Mouse (Mus musculus) left cerebral cortex, adult 18-20 months (tissue): ENCODE data around the gene Mecom. TPM values are rescaled to one million over a fixed set of nuclear protein-coding genes. Genes with fewer than 3 reads are reported as not detected.

ENCODE experiments used
- DNase-seq, 2 experiments: peaks; one replicate each; pipeline ENCODE4 v3.0.0; 2021 to 2022; ENCODE audit warnings: low spot score in 2 of 2, mixed read lengths in 1 of 2
- total RNA-seq, 2 experiments: library from RNA; stranded (reverse); gene quantifications; 2 replicates each; pipeline ENCODE4 v1.2.3; 2021

Gene Mecom
- total RNA-seq, 2 experiments from 2014 or later = 3.5 to 4.2 TPM

DNA sequence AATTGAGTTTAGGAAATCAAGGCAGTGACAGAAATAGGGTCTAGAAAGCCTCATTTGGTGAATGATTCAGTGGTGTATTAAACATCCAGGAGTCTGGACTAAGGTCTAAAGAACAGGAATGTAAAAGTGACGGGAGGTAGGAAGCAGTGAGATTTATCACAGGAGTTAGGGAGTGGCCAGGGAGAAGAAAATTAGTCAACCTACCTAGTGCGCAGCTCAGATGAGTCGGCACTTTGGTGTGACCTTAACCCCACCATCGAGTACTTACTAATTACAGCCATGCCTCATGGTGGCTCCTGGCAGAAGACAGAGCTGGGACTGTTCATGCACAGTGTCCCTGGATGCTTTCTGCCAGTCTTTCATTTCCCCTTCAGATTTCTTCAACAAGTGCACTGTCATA, 61.4 kb downstream of the Mecom start:
- no peak for DNase-seq

DNA sequence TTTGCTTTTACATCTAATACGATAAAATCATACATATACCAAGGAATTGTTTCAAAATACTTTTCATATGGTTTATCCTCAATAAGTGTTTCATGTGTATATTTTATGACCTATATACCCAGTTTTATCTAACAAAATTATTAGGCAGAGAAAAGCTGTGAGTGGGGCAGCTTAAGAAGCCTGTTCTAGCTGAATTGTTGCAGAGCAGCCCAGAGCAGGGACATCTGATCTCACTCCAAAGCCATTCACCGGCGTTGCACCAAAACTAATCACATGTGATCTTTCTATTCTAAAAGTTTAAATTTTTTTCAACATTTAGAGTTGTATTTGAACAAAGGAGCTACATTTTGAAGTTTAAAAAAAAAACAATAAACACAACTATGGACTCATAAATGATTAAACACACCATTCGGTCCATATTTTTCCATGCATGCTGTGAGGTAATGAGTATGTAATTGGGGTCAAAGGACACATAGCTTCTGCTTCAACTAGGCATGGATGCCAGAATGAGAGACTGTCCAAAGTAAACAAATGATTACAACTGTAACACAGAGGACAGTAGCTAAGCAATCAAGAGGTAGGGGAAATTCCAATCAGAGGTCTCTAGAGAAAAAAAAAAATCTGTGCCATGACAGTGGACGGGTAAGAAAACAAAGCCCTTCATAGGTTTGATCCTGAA, 64.7 kb downstream of the Mecom start:
- DNase-seq = no peak

DNA sequence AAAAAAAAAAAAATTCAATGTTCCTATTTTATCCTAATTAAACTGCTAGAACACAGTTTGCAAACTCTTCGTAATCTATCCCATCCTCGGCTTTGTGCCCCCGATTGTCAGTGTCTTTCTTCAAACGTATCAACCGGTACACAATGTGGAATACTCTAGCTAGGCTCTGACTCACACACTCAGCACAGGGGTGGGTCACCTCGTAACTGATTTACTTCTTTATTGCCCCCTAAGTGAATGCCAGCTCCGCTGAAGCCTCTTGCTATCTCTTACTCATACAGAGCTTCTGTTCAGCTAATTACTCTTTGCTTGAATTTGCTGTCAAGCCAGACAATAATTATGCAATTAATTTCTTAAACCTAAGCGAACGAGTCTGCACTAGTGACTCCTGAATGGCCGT, 66.1 kb downstream of the Mecom start:
- DNase-seq = no peak

DNA sequence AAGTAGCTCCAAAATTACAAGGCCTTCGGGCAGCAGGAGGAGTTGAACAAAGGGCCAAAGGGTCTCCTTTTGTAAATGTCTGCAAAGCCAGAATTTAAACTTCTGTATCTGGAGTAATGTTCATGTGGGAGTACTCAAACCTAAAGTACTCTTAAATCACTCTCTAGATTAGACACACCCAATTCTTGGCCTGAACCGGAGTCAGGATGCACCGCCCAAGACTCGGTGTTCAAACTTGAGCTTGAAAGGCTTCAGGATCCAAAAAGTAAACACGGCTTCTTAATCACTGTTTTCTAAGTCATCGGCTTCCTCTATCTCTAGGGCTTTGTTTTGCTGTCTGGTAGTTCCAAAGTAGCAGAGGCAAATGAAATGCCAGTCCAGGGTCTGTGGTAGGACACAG, 67.3 kb downstream of the Mecom start:
- DNase-seq = no peak

DNA sequence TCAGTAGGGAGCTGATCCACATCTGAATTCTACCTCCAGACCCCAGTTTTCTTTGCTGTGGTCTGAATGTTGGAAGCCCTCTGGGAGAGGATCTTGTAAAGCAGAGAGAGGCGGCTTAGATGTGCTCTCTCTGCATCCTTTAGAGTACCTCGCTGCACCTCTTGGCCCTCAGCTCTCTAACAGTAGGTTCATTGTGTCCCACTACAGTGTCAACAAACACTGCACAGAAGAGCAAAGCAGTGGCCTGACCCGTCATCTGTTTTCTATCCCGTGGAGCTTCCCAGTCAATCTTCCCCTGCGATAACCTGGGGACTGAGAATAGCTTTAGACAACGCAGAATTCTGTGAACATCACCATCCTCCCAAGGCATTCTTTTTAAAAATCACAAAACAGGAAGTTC, 69.6 kb downstream of the Mecom start:
- DNase-seq = no peak

DNA sequence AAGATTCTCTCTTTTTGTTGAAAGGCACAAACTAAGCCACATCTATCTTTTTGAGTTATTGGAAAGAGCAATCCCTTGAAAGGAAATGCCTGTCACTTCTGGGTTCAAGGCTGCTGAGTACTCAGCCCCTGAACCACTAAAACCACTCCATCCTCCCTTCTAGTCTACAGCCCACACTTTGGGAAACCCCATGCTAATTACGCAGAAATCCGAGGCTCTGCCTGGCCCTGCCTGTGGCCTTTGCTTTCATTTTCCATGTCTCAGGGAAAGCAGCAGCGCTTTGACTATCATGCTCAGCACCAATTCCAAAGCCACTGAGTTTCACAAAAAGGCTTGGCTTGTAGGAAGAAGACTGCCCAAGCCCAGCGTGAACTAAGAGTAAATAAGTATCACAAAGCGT, 70.8 kb downstream of the Mecom start:
- no peak for DNase-seq

DNA sequence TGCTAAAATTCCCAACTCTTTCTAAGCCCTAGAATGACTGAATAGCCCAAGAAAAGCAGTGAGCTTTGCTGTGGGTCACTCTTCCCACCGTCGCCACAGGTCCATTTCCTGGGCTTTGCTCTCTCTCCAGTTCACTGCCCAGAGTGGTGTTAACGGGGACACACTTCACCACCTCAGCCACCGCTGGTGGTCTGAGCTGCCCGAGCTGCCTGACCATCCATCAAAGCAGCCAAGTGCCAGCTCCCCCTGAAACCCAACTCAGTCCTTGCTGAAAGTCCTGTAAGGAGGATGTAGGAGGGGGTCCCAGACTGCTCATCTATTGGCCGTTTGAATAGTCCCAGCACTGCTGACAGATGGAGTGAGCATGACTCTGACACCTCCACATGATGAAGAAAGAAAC, 72.2 kb downstream of the Mecom start:
- no peak for DNase-seq

DNA sequence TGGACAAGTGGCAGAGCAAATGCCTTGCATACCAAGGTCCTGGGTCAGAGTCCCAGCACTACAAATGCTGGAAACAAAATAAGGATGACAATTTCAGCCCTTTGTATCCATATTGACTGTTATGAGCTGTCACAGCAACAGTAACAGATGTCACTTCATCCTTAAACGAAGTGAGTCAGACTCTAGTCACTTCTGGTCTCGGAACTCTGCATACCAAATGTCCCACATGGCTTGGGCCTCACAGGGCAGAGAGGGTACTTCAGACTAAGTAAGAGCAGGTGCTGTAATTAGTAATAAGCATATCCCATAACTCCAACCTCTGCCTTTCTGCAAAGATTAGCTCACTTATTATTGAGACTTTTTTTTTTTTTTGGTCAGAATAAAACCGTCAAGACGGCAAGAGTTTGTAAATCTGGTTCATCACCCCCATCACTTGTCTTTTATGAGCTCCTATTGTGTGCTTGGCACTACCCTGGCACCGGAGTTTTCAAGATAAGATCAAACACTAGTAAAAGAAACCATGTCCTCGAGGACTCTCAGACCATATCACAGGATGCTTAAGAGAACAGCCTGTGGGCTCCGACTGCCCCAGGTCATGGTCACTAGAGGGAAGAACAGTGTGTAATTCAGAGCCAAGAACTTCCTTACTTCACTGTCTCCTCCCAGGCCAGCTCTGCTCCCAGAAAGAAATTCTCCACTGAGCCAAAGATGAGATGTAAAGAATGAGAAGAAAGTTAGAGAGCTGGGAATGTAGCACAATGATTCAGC, 79.6 kb downstream of the Mecom start:
- DNase-seq = no peak

DNA sequence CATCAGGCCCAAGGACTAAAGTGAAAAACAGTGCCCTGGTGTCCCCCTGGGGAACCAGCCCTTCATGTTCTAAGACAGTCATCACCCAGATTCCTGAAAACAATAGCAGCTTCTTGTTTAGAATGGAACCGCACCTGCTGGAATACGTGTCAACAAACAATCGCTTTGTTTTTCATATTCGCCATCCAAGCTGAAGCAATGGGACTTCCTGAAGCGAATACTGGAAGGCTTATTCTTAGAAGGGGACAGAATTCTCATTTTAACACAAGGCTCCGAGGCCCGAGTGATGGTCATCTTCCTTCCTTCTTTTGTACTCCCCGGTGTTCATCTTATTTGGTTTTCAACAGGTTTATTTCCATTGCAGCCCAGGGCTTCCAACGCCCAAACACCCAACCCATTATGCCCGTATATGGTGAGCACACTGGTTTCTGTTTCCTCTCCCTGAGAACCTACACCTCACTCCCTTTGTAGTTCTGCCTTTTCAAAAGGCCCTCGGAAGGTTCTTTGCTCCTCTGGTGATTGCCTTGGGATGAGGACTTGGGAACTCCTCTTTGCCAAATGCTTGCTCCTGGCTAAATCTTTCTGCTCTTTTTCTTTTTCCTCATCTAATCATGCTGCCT, 81.7 kb downstream of the Mecom start:
- no peak for DNase-seq

DNA sequence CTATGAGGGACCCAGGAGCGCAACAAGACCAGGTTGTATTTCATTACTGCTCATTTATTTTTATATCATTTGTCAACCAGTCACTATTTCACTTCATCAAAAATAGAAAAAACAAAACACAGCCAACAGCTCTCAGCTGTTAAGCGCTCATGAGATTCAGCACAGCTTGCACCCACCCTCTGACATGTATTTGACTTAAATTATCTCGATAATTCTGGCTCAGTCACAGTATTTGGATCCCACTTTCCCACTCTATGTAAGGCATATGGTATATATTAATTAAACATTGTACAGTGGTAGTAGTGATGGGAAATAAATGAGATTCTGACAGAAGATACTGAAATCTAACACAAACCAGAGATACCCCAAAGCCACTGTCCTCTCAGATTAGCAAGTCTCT, 83.3 kb downstream of the Mecom start:
- DNase-seq = no peak

DNA sequence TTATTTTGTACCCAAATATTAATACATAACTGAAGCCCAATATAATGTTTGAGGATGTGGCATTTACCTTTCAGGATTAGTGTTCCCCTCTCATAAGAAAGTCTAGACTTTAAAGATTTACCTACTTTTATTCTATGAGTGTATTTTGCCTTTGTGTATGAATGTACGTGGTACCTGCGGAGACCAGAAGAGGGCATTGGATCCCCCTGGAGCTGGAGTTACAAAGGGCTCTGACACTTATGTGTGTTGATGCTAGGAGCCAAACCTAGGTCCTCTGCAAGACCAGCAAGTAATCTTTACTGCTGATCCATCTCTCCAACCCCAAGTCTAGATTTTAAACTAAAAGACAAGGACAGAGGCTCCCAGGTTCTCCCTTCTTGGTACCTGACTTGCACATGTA, 86.0 kb downstream of the Mecom start:
- DNase-seq = no peak

DNA sequence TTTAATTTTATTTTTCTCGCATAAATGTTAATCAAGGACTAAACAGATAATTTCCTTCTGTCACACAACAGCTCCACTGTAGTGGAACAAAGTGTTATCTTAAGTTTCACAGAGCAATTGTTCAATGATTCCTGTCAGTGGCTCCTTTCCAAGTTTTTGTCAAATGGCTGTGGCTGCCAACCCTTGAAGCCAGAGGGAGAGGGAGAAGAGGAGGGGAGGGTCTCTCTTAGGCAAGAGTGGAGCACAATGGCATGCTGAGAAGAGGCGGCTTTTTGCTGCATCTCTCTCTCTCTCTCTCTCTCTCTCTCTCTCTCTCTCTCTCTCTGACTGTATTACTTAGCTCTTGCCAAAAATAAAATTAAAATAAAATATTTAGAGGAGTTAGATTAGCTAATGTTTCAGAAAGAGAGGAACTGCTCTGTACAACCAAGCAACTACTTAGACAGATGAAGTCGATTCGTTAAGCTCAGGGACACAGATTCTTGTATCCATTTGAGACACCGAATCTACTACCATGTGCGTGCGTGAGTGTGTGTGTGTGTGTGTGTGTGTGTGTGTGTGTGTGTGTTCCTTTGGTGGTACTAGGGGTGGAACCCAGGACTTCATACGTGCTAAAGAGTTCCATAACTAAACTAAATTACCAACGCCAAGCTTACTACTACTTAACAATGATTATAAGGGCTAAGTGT, 86.8 kb downstream of the Mecom start:
- DNase-seq = no peak

DNA sequence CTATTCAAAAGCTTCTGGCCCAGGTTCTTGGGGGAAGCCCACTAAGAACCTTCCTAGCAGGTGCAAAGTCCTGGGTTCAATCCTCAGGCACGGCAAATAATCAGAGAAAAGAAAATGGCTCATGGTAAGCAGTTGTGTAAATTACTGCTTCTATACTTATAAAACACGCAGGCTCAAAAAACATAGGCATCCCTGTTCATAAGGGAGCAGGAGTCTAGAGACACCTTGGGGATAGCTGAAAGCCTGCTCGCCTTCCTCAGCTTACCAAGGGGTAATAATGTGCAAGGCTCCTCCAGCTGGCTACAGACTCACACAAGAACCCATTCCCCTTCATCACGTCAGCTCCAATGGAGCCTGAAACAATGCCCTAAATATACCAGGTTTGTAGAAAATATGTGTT, 88.2 kb downstream of the Mecom start:
- no peak for DNase-seq

DNA sequence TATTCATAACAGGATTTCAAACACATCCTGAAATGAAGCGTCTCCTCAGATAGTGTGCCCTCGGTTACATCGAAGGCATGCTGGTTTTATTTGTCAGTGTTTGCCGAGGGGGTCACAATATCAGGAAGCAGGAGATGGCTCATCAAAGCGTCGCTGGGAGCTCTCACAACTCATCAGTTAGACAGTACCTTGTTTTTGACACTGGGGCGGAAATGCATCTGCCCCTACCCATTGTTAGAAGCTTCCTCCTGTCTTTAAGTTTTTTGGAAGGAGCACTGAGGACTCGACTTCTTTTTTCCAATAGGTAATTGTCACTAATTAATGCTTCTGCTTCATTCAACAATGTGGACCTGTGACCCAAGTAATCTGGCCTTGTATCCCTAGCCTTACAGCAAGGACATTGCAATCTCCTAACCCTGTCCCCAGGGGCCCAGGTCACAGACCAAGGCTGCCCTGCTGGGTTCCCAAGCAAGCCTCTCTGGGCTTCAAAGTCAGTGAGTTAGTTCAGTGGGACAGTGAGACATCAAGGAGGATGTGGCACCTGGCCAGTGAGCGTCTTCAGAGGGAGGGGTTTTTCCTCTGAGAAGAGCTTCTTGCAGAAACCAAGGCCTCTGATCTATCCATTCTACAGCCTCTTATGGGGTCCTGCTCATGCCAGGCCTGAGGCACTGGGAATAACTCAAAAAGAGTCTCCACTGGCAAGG, 89.7 kb downstream of the Mecom start:
- DNase-seq = no peak

DNA sequence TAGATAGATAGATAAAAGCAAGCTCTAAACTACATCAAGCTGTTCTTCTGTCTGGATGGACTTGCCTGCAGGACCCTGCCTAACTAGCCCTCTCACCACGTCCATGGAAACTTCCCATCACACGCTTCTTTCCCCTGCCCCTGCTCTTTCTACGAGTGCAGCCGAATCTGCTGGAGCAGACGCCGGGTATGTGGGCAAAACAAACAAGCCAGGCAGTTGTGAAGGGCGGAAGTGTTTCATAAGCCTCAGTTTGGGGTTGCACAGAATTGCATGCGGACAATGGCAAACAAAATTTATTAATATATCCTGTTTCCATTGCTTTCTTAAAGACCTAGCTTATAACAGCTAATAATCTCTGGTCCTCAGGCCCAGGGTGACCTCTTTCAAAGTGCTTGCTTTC, 91.9 kb downstream of the Mecom start:
- no peak for DNase-seq

DNA sequence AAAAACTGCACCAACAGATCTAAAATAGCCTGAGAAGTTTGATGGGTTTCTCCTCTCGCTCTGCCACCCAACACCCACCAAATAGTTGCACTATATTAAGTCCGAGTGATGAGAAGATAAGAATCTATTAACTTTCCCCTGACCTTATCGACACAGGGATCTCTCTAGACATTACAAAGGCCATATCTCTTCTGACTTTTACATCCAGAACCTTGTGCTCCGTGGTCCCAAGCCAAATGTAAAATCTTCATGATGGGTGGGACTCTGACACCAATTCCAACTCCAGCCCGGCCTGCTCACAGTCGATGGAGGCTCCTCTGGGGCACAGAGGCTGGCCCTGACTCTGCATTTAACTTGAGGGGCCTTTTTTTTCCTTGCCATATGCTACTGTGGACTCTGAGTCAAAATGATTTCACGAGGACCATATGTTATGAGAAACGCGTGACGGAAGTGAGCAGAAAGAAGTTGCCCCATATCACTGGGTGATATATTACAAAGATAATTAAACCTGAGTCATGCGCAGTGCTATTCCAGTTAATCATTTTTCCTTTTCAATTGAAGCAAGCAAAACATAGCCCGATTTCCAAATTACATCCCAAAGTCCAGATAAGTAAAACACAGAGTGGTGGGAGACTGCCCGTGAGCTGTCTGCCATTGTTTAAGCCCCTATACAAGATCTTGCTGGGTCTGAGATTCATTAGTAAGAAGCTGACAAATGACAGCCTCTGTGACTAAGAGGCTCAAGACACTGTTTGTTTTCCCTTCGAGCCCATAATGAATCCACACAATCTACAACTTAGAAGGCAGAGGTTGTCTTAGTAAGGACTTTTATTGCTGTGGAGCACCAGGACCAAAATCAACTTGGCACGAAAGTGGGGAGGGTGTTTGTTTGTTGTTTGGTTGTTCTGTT, 94.0 kb downstream of the Mecom start:
- DNase-seq = no peak

DNA sequence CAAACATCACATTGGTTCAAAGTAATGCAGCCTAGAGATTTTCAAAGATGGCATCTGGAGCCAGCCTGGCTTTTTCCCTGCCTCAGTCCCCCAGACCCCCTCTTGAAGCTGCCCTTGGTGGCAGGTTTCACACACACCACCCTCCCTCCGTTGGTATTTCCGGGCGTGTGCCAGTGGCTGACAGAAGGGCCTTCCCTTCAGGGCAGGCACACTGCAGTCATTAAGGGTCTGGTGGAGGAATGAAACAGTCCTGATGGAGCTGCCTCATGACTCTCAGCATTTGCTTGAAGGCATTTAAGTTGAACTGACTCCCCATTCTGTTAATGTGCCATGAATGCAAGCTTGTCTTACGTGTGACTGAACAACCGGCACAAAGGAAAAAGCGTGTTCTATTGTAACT, 94.8 kb downstream of the Mecom start:
- DNase-seq = no peak

DNA sequence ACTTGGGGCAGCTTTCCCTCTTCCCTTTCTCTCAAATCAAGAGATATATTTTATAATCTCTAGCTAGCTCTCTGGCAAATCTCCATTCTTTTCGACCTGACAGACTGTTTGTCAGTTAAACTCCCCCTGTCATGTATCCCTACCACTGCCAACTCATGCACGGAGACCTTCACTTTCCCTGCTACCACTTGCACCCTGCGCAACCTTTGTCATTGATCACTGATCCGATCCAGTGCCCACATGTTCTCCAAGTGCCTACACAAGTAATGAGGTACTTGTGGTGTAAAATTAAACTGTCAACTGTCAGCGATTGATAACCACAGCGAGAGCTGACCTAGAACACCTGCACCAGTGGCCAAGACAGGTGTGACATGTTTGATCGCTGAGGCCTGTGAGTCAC, 95.3 kb downstream of the Mecom start:
- DNase-seq = no peak

DNA sequence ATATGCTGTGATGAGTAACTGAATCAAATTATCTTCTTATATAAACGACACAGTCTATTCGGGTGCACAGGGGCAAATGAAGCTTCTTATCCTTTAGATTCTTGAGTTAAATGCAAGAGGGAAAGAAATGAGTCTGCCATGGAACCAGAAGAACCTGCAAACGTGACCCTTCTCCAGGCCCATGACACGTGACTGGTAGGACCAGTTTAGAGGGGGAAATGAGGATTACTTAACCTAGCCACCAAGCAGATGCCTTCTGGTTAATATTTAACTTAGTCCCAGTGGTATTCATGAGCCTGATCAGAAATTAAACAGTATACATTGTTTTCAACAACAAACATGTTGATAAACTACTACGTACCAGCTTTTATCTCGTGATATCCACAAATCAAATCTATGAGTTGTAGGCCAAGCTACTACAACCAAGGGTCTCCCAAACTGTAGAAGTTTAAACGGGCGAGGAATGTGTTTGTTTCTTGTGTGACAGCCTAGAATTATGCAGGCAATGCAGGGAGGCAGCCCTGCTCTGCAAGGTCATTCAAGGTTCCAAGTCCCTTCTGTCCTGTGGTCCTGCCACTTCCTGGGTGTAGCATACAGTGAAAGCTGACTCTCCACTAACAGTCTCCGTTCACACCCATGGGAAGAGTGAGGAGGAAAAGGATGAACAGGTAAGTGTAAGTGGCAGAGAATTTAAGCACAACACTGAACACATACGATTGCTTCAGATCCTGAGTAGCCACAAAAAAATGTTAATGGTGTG, 97.4 kb downstream of the Mecom start:
- DNase-seq = no peak

DNA sequence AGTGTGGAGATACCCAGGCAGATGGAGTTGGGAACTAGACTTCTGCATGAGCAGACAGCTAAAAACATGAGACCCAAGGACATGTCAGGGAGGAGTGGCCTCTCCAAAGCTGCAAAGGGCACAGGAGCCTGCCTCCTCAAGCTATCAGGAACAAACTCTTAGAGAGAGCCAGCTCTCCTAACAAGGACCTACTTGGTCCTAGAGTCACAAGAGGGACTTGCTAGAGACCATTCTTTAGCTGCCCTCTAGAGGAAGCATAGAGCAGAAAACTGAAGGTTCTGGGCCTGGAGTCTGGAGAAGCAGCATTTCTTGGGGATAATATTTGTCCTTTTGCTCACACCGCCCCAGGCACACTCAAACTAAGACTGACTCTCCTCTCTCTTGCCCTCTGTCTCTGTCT, 99.2 kb downstream of the Mecom start:
- no peak for DNase-seq
